Mouse (Mus musculus) hindbrain, embryonic 14.5 days (tissue): ENCODE measurements at regions not wholly inside any gene's neighbourhood (a gene's known extent, or its start where the extent isn't known, plus 50 kb on each side); places are given as distances from the start of the nearest gene placed in this dataset.

Experiments used
- ATAC-seq: fragments of 200-750 bp; cut with Nextera tagmentation; 2 replicates; pipeline ENCODE4 v1.8.0; 2017; ENCODE audit warnings: moderate number of reproducible peaks, mild to moderate bottlenecking, moderate TSS enrichment, moderate library complexity; ENCODE audit not compliant: low FRiP score
- DNase-seq: peaks from one replicate; pipeline ENCODE4 v3.0.0-alpha.2; 2015; ENCODE audit warnings: low spot score
- H3K27ac ChIP-seq: fragments of 300-500 bp; sonication (generic); 2 replicates; pipeline ENCODE4 v1.5.1; 2014; ENCODE audit warnings: mild to moderate bottlenecking, moderate library complexity
- H3K27me3 ChIP-seq: fragments of 300-500 bp; sonication (generic); 2 replicates; pipeline ENCODE4 v1.6.1; 2014; ENCODE audit warnings: mild to moderate bottlenecking, low read length, mixed read lengths; ENCODE audit not compliant: control insufficient read depth, insufficient read depth
- H3K36me3 ChIP-seq: fragments of 300-500 bp; sonication (generic); replicated peaks from 2 replicates; pipeline ENCODE4 v1.6.1; 2014; ENCODE audit not compliant: control insufficient read depth, insufficient read depth
- H3K4me1 ChIP-seq: fragments of 300-500 bp; sonication (generic); replicated peaks from 2 replicates; pipeline ENCODE4 v1.6.1; 2014; ENCODE audit warnings: antibody characterized with exemption, low read length, mixed read lengths; ENCODE audit not compliant: control insufficient read depth, insufficient read depth
- H3K4me2 ChIP-seq: fragments of 300-500 bp; sonication (generic); replicated peaks from 2 replicates; pipeline ENCODE4 v1.6.1; 2014; ENCODE audit warnings: mild to moderate bottlenecking, moderate library complexity
- H3K4me3 ChIP-seq: fragments of 300-500 bp; sonication (generic); replicated peaks from 2 replicates; pipeline ENCODE4 v1.5.1; 2014; ENCODE audit warnings: mild to moderate bottlenecking, low read length
- H3K9ac ChIP-seq: fragments of 300-500 bp; sonication (generic); 2 replicates; pipeline ENCODE4 v1.6.1; 2014
- H3K9me3 ChIP-seq: fragments of 300-500 bp; sonication (generic); 2 replicates; pipeline ENCODE4 v1.6.1; 2016; ENCODE audit warnings: low read length; ENCODE audit not compliant: control insufficient read depth
- WGBS: fragments of 180-500 bp; shearing (Covaris S2); extraction: QIAGEN DNeasy Blood & Tissue Kit; methylation state at CpG from one replicate; pipeline ENCODE4 v1.1.7; 2014; 5-methylcytosine and 5-hydroxymethylcytosine counted together

GRCm38 (mm10) chr14:46564998-46565397 lies 174.5 kb upstream of the Bmp4 start:
- no peak for ATAC-seq
- WGBS = 15% methylated on average over 3 of the region's 3 CpGs
- H3K27ac ChIP-seq = no peak overlapping the region

GRCm38 (mm10) chr14:46562016-46562415 lies 171.5 kb upstream of the Bmp4 start:
- Histone ChIP-seq H3K27ac (no peak overlapping the region), H3K4me1 (no peaks in the 10 kb centered on the region), H3K4me3 (no peak overlapping the region), H3K9ac (no peak overlapping the region), H3K9me3 (no peaks in the 10 kb centered on the region), H3K36me3 (no peaks in the 10 kb centered on the region), H3K27me3 (no peaks in the 10 kb centered on the region), H3K4me2 (no peak overlapping the region)
- DNase-seq (no peak), ATAC-seq (no peak)
- WGBS = 87% methylated on average over 5 of the region's 5 CpGs

More at GRCm38 (mm10) chr14:46564998-46565397, 174.5 kb upstream of the Bmp4 start:
- Histone ChIP-seq H3K36me3 (no peaks in the 10 kb centered on the region), H3K9me3 (no peaks in the 10 kb centered on the region), H3K27me3 (no peaks in the 10 kb centered on the region), H3K4me2 (no peak overlapping the region), H3K4me3 (no peak overlapping the region), H3K4me1 (no peaks in the 10 kb centered on the region), H3K9ac (no peak overlapping the region)
- DNase-seq = peak; percentile 73

GRCm38 (mm10) chr14:46553239-46553638 lies 162.8 kb upstream of the Bmp4 start:
- Histone ChIP-seq H3K4me2 (no peak overlapping the region), H3K9ac (no peak overlapping the region), H3K9me3 (no peaks in the 10 kb centered on the region), H3K27me3 (no peaks in the 10 kb centered on the region), H3K4me3 (no peak overlapping the region), H3K4me1 (no peaks in the 10 kb centered on the region), H3K36me3 (no peaks in the 10 kb centered on the region), H3K27ac (no peak overlapping the region)
- DNase-seq (no peak), ATAC-seq (no peak)
- WGBS = 93% methylated on average over 2 of the region's 2 CpGs

- Histone ChIP-seq H3K9me3 (0 out of 2 replicates have a peak, but pooled peaks cover 5% of the 10 kb centered on the region), H3K27me3 (no peaks in the 10 kb centered on the region), H3K4me1 (no peaks in the 10 kb centered on the region), H3K4me2 (no peak overlapping the region), H3K36me3 (no peaks in the 10 kb centered on the region), H3K27ac (no peak overlapping the region), H3K9ac (no peak overlapping the region), H3K4me3 (no peak overlapping the region)
- WGBS = 73% methylated on average over 6 of the region's 6 CpGs
- no peak for ATAC-seq
- no peak for DNase-seq
Measured at GRCm38 (mm10) chr14:46546146-46546545, 155.7 kb upstream of the Bmp4 start.

GRCm38 (mm10) chr14:46539466-46540187 lies 149.2 kb upstream of the Bmp4 start:
- no peak overlapping the region for H3K4me3 ChIP-seq
- 92% methylated on average over 6 of the region's 6 CpGs for WGBS

GRCm38 (mm10) chr14:46536002-46536762 lies 145.7 kb upstream of the Bmp4 start:
- Histone ChIP-seq H3K9ac (no peak overlapping the region), H3K27me3 (no peaks in the 10 kb centered on the region), H3K4me1 (no peaks in the 10 kb centered on the region), H3K4me2 (no peak overlapping the region), H3K27ac (no peak overlapping the region), H3K4me3 (no peak overlapping the region), H3K36me3 (no peaks in the 10 kb centered on the region), H3K9me3 (no peaks in the 10 kb centered on the region)
- no peak for ATAC-seq
- 90% methylated on average over 10 of the region's 10 CpGs for WGBS
- DNase-seq = no peak

More at GRCm38 (mm10) chr14:46539466-46540187, 149.2 kb upstream of the Bmp4 start:
- H3K9me3 ChIP-seq = 0 out of 2 replicates have a peak, but pooled peaks cover 5% of the 10 kb centered on the region
- H3K9ac ChIP-seq = no peak overlapping the region
- ATAC-seq = no peak
- H3K4me2 ChIP-seq = no peak overlapping the region
- no peaks in the 10 kb centered on the region for H3K4me1 ChIP-seq
- H3K36me3 ChIP-seq = no peaks in the 10 kb centered on the region
- no peak for DNase-seq
- H3K27ac ChIP-seq = no peak overlapping the region
- H3K27me3 ChIP-seq = no peaks in the 10 kb centered on the region

- Histone ChIP-seq H3K27me3 (no peaks in the 10 kb centered on the region), H3K36me3 (no peaks in the 10 kb centered on the region), H3K9ac (no peak overlapping the region), H3K9me3 (no peaks in the 10 kb centered on the region), H3K4me3 (no peak overlapping the region), H3K4me2 (no peak overlapping the region), H3K4me1 (no peaks in the 10 kb centered on the region), H3K27ac (no peak overlapping the region)
- DNase-seq (no peak), ATAC-seq (no peak)
- 67% methylated on average over 1 of the region's 1 CpGs for WGBS
Measured at GRCm38 (mm10) chr14:46532697-46533096, 142.2 kb upstream of the Bmp4 start.

GRCm38 (mm10) chr14:46530452-46530851 lies 140.0 kb upstream of the Bmp4 start:
- H3K4me2 ChIP-seq = no peak overlapping the region
- 86% methylated on average over 6 of the region's 6 CpGs for whole genome bisulfite sequencing
- H3K27me3 ChIP-seq = no peaks in the 10 kb centered on the region
- DNase-seq (no peak), ATAC-seq (no peak)
- no peak overlapping the region for H3K9ac ChIP-seq
- H3K4me1 ChIP-seq = no peaks in the 10 kb centered on the region
- H3K27ac ChIP-seq = no peak overlapping the region
- no peaks in the 10 kb centered on the region for H3K9me3 ChIP-seq
- no peak overlapping the region for H3K4me3 ChIP-seq
- no peaks in the 10 kb centered on the region for H3K36me3 ChIP-seq

- no peak for ATAC-seq
- no peak overlapping the region for H3K4me2 ChIP-seq
- H3K27ac ChIP-seq = no peak overlapping the region
- no peak overlapping the region for H3K9ac ChIP-seq
- H3K4me1 ChIP-seq = no peaks in the 10 kb centered on the region
- WGBS = 90% methylated on average over 5 of the region's 5 CpGs
- H3K9me3 ChIP-seq = no peaks in the 10 kb centered on the region
- no peaks in the 10 kb centered on the region for H3K27me3 ChIP-seq
- H3K4me3 ChIP-seq = no peak overlapping the region
- no peak for DNase-seq
- H3K36me3 ChIP-seq = no peaks in the 10 kb centered on the region
Measured at GRCm38 (mm10) chr14:46529086-46529715, 138.7 kb upstream of the Bmp4 start.
